Mouse (Mus musculus): ENCODE measurements around the gene Nav2. TPM values are rescaled to one million over a fixed set of nuclear protein-coding genes. Genes with fewer than 3 reads are reported as not detected.

Nav2 gene
- total and polyA plus RNA-seq, 3 experiments: 1.0 TPM; not detected in 2

DNA sequence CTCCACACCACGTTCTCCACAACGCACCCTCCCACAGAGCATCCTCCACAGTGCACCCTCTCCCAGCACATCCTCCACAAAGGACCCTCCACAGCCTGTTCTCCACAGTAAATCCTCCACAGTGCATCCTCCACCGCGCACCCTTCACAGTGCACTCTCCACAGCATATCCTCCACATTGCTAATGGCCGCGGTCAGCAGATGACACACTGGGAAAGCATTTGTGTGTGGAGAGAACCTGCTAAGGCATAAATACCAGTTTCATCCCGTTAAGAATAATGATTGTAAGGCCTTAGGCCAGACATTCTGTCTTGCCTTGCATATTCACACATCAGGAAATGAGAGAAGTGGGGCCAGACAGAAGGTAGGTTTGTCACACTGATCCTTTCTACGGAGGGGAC lies 219.7 kb downstream of the Nav2 start:
- DNase-seq (ENCODE audit: low spot score): no peak
- no peaks in the 10 kb centered on the region for H3K27me3 ChIP-seq (ENCODE audit: insufficient read depth, low read length)
- no peaks in the 10 kb centered on the region for H3K36me3 ChIP-seq (replicated peaks)
- ATAC-seq (ENCODE audit: extremely low read depth, insufficient number of reproducible peaks, low FRiP score, poor library complexity, severe bottlenecking): no peak
- TF ChIP-seq CTCF (IDR thresholded peaks at IDR 0.05; ENCODE audit: low read depth, low read length): no peak
- TF ChIP-seq GATA2 (IDR thresholded peaks at IDR 0.05; ENCODE audit: borderline replicate concordance, low read depth, low read length): no peak
- TF ChIP-seq TAL1 (conservative IDR thresholded peaks at IDR 0.05; ENCODE audit: low read depth, low read length): no peak
- TF ChIP-seq POLR2AphosphoS5 (IDR thresholded peaks at IDR 0.05; ENCODE audit: insufficient replicate concordance, low read depth, low read length): no peak
- TF ChIP-seq GATA1 (IDR thresholded peaks at IDR 0.05; ENCODE audit: borderline replicate concordance, low read length): no peak
- no peak overlapping the region for H3K4me3 ChIP-seq (ENCODE audit: low read depth, low read length)
- no peaks in the 10 kb centered on the region for H3K4me1 ChIP-seq (ENCODE audit: insufficient read depth, low read depth, low read length)
- peaks cover 75% of the 10 kb centered on the region for H3K9me3 ChIP-seq (replicated peaks)

GRCm38 (mm10) chr7:49132851-49133351 lies 224.4 kb downstream of the Nav2 start:
- Histone ChIP-seq H3K36me3 (replicated peaks) (no peaks in the 10 kb centered on the region), H3K27me3 (ENCODE audit: insufficient read depth, low read length) (no peaks in the 10 kb centered on the region), H3K4me1 (ENCODE audit: insufficient read depth, low read depth, low read length) (no peaks in the 10 kb centered on the region), H3K9me3 (replicated peaks) (peaks cover 78% of the 10 kb centered on the region), H3K4me3 (ENCODE audit: low read depth, low read length) (no peak overlapping the region)
- DNase-seq (ENCODE audit: low spot score) (no peak), ATAC-seq (ENCODE audit: extremely low read depth, insufficient number of reproducible peaks, low FRiP score, poor library complexity, severe bottlenecking) (no peak; the same call in 1 of the 2 replicates)
- TF ChIP-seq POLR2AphosphoS5 (IDR thresholded peaks at IDR 0.05; ENCODE audit: insufficient replicate concordance, low read depth, low read length) (no peak), CTCF (IDR thresholded peaks at IDR 0.05; ENCODE audit: low read depth, low read length) (no peak; the same call in 1 of the 2 replicates), GATA2 (IDR thresholded peaks at IDR 0.05; ENCODE audit: borderline replicate concordance, low read depth, low read length) (no peak), GATA1 (IDR thresholded peaks at IDR 0.05; ENCODE audit: borderline replicate concordance, low read length) (no peak), TAL1 (conservative IDR thresholded peaks at IDR 0.05; ENCODE audit: low read depth, low read length) (no peak)

DNA sequence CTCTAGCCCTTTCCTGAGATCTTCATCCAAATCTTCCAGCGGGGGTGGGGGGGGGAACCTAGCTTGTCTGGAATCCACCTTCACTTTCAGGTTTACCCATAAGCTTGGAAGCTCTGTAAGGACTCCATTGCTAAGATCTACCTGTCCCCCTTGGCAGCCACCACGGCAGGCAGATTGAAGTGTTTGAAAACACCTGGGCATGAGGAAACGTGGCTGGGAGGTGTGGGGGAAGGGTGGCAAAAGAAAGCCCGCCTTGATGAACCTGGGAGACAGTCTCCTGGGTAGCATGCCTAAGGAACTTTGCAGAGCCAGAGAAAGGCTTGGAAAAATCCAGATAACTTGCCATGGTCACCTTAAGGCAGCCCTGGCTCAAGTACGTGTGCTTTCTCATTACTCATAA lies 225.9 kb downstream of the Nav2 start:
- DNase-seq (ENCODE audit: low spot score) (no peak), ATAC-seq (ENCODE audit: extremely low read depth, insufficient number of reproducible peaks, low FRiP score, poor library complexity, severe bottlenecking) (no peak)
- Histone ChIP-seq H3K9me3 (replicated peaks) (peaks cover 71% of the 10 kb centered on the region), H3K4me3 (ENCODE audit: low read depth, low read length) (no peak overlapping the region), H3K36me3 (replicated peaks) (no peaks in the 10 kb centered on the region), H3K27me3 (ENCODE audit: insufficient read depth, low read length) (no peaks in the 10 kb centered on the region), H3K4me1 (ENCODE audit: insufficient read depth, low read depth, low read length) (no peaks in the 10 kb centered on the region)
- TF ChIP-seq TAL1 (conservative IDR thresholded peaks at IDR 0.05; ENCODE audit: low read depth, low read length): no peak
- TF ChIP-seq GATA2 (IDR thresholded peaks at IDR 0.05; ENCODE audit: borderline replicate concordance, low read depth, low read length): no peak
- TF ChIP-seq POLR2AphosphoS5 (IDR thresholded peaks at IDR 0.05; ENCODE audit: insufficient replicate concordance, low read depth, low read length): no peak

- DNase-seq (ENCODE audit: low spot score): no peak
- no peak for TF ChIP-seq POLR2AphosphoS5 (IDR thresholded peaks at IDR 0.05; ENCODE audit: insufficient replicate concordance, low read depth, low read length)
- Histone ChIP-seq H3K4me3 (ENCODE audit: low read depth, low read length) (no peak overlapping the region), H3K4me1 (ENCODE audit: insufficient read depth, low read depth, low read length) (no peaks in the 10 kb centered on the region), H3K9me3 (replicated peaks) (peaks cover 67% of the 10 kb centered on the region), H3K36me3 (replicated peaks) (no peaks in the 10 kb centered on the region), H3K27me3 (ENCODE audit: insufficient read depth, low read length) (no peaks in the 10 kb centered on the region)
- ATAC-seq (ENCODE audit: extremely low read depth, insufficient number of reproducible peaks, low FRiP score, poor library complexity, severe bottlenecking): no peak
Measured at GRCm38 (mm10) chr7:49139762-49140161, 231.2 kb downstream of the Nav2 start.

DNA sequence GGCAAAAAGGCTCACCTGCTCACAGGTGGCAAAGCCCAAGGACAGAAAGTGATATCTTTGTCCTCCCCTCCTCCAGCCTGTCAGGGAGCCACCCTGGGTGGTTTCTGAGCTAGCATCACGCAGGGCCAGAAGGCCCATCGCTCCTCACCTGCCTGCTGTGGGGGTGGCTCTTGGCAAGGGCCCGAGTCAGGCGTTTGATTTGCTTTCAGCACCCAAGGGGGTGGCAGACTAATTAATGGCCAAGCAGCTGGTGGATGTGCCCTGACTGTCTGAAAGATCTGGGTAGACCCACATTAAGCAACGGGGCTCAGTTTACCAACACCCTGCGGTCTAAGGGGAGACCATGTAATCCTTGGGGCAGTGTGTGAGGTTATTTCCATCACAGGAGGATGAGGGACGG lies 235.4 kb downstream of the Nav2 start:
- Histone ChIP-seq H3K27me3 (ENCODE audit: insufficient read depth, low read length) (no peaks in the 10 kb centered on the region), H3K36me3 (replicated peaks) (no peaks in the 10 kb centered on the region), H3K4me3 (ENCODE audit: low read depth, low read length) (no peak overlapping the region), H3K9me3 (replicated peaks) (peaks cover 65% of the 10 kb centered on the region), H3K4me1 (ENCODE audit: insufficient read depth, low read depth, low read length) (no peaks in the 10 kb centered on the region)
- DNase-seq (ENCODE audit: low spot score) (no peak), ATAC-seq (ENCODE audit: extremely low read depth, insufficient number of reproducible peaks, low FRiP score, poor library complexity, severe bottlenecking) (no peak)
- TF ChIP-seq GATA2 (IDR thresholded peaks at IDR 0.05; ENCODE audit: borderline replicate concordance, low read depth, low read length): no peak
- no peak for TF ChIP-seq CTCF (IDR thresholded peaks at IDR 0.05; ENCODE audit: low read depth, low read length)
- no peak for TF ChIP-seq GATA1 (IDR thresholded peaks at IDR 0.05; ENCODE audit: borderline replicate concordance, low read length)
- TF ChIP-seq TAL1 (conservative IDR thresholded peaks at IDR 0.05; ENCODE audit: low read depth, low read length): no peak
- no peak for TF ChIP-seq POLR2AphosphoS5 (IDR thresholded peaks at IDR 0.05; ENCODE audit: insufficient replicate concordance, low read depth, low read length)

DNA sequence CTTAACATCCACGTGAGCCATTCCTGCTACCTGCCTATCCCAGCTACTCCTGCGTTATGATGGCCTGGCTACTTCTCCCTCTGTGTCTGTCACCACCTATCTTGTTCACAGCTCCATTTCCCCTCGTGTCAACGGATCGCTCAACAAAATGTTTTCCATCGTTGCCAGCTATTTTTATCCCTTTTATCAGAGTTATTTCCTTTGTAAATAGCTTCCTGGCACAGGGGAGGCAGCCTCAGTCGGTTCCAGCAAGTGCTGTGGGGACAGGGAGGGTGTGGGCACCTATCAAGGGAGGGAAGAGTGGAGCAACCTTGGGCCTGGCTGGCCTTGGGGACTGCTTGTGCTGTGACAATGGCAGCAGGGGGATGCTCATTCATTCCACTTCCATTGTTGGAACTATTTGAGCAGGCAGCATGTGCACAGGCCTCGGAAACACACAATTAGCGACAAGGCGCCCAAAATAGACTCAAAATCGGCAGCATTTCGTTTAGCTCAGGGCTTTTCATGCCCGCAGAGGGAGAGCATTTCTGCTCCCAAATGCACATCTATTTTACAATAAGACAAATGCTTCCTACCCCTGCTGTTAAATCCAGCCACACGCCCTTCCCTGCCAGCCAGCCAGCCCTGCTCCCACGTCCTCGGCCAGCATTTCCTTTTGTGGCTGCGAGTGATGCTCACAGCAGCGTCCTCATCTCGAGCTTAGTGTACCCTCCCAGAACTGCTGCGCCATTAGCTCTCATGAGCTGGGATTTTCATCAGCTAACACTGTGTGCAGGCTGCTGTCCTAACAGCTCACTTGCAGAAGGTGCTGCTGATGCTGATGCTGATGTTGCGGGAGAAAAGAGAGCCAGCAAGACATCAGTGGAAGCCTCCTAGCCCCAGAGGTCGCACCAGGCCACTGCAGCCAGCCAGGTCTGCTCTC lies 237.5 kb downstream of the Nav2 start:
- no peaks in the 10 kb centered on the region for H3K36me3 ChIP-seq (replicated peaks)
- no peak for ATAC-seq (ENCODE audit: extremely low read depth, insufficient number of reproducible peaks, low FRiP score, poor library complexity, severe bottlenecking)
- no peaks in the 10 kb centered on the region for H3K4me1 ChIP-seq (ENCODE audit: insufficient read depth, low read depth, low read length)
- no peak overlapping the region for H3K4me3 ChIP-seq (ENCODE audit: low read depth, low read length)
- H3K9me3 ChIP-seq (replicated peaks): peaks cover 68% of the 10 kb centered on the region
- TF ChIP-seq CTCF (IDR thresholded peaks at IDR 0.05; ENCODE audit: low read depth, low read length) (no peak), POLR2AphosphoS5 (IDR thresholded peaks at IDR 0.05; ENCODE audit: insufficient replicate concordance, low read depth, low read length) (no peak), GATA2 (IDR thresholded peaks at IDR 0.05; ENCODE audit: borderline replicate concordance, low read depth, low read length) (no peak), TAL1 (conservative IDR thresholded peaks at IDR 0.05; ENCODE audit: low read depth, low read length) (no peak), GATA1 (IDR thresholded peaks at IDR 0.05; ENCODE audit: borderline replicate concordance, low read length) (no peak)
- no peaks in the 10 kb centered on the region for H3K27me3 ChIP-seq (ENCODE audit: insufficient read depth, low read length)
- no peak for DNase-seq (ENCODE audit: low spot score)
